Mouse (Mus musculus): ENCODE results near the gene Asap2.
A peak's percentile ranks its signal among the peaks of the same experiment; 100 is the strongest.

The Asap2 gene

GRCm38 (mm10) chr12:21207422-21207821 lies 217.2 kb downstream of the Asap2 start:
- no peak for DNase-seq (ENCODE audit: low read depth in 2 of 2, low spot score in 2 of 2)

GRCm38 (mm10) chr12:21208172-21208795 lies 218.0 kb downstream of the Asap2 start:
- no peak for DNase-seq (ENCODE audit: low read depth in 2 of 2, low spot score in 2 of 2)

- DNase-seq (ENCODE audit: low read depth in 2 of 2, low spot score in 2 of 2), result no peak
These were observed 219.0 kb downstream of the Asap2 start for GRCm38 (mm10) chr12:21209273-21209672.

GRCm38 (mm10) chr12:21212876-21213275 lies 222.6 kb downstream of the Asap2 start:
- no peak for DNase-seq (ENCODE audit: low read depth in 2 of 2, low spot score in 2 of 2)

- no peak for DNase-seq (ENCODE audit: low read depth in 2 of 2, low spot score in 2 of 2)
These were observed 224.4 kb downstream of the Asap2 start for GRCm38 (mm10) chr12:21214551-21215165.

GRCm38 (mm10) chr12:21217776-21218444 lies 227.7 kb downstream of the Asap2 start:
- DNase-seq (ENCODE audit: low read depth in 2 of 2, low spot score in 2 of 2), result no peak

- DNase-seq (ENCODE audit: low read depth in 2 of 2, low spot score in 2 of 2), result no peak
These were observed 230.3 kb downstream of the Asap2 start for GRCm38 (mm10) chr12:21220596-21220995.

GRCm38 (mm10) chr12:21223923-21224322 lies 233.7 kb downstream of the Asap2 start:
- no peak for DNase-seq (ENCODE audit: low read depth in 2 of 2, low spot score in 2 of 2)

GRCm38 (mm10) chr12:21225358-21225757 lies 235.1 kb downstream of the Asap2 start:
- DNase-seq (ENCODE audit: low read depth in 2 of 2, low spot score in 2 of 2), result no peak

GRCm38 (mm10) chr12:21226316-21226715 lies 236.1 kb downstream of the Asap2 start:
- no peak for DNase-seq (ENCODE audit: low read depth in 2 of 2, low spot score in 2 of 2)

GRCm38 (mm10) chr12:21227076-21227980 lies 237.1 kb downstream of the Asap2 start:
- DNase-seq (ENCODE audit: low read depth in 2 of 2, low spot score in 2 of 2), result peak in 1 of 2 experiments; percentile 20

- no peak for DNase-seq (ENCODE audit: low read depth in 2 of 2, low spot score in 2 of 2)
These were observed 238.4 kb downstream of the Asap2 start for GRCm38 (mm10) chr12:21228650-21229049.

- DNase-seq (ENCODE audit: low read depth in 2 of 2, low spot score in 2 of 2), result no peak
These were observed 239.0 kb downstream of the Asap2 start for GRCm38 (mm10) chr12:21229076-21229918.

- DNase-seq (ENCODE audit: low read depth in 2 of 2, low spot score in 2 of 2), result no peak
These were observed 243.5 kb downstream of the Asap2 start for GRCm38 (mm10) chr12:21233727-21234126.

GRCm38 (mm10) chr12:21234560-21234959 lies 244.3 kb downstream of the Asap2 start:
- DNase-seq (ENCODE audit: low read depth in 2 of 2, low spot score in 2 of 2), result no peak

GRCm38 (mm10) chr12:21241965-21242364 lies 251.7 kb downstream of the Asap2 start:
- no peak for DNase-seq (ENCODE audit: low read depth in 2 of 2, low spot score in 2 of 2)

- no peak for DNase-seq (ENCODE audit: low read depth in 2 of 2, low spot score in 2 of 2)
These were observed 254.2 kb downstream of the Asap2 start for GRCm38 (mm10) chr12:21244375-21244960.

GRCm38 (mm10) chr12:21247711-21248392 lies 257.6 kb downstream of the Asap2 start:
- no peak for DNase-seq (ENCODE audit: low read depth in 2 of 2, low spot score in 2 of 2)

GRCm38 (mm10) chr12:21260494-21261256 lies 270.4 kb downstream of the Asap2 start:
- no peak for DNase-seq (ENCODE audit: low read depth in 2 of 2, low spot score in 2 of 2)

Data from CD8-positive naive resting alpha-beta T cell, adult 2 months (primary cell).